Mouse (Mus musculus): ENCODE data around the gene Dgkz.

Dgkz gene

DNA sequence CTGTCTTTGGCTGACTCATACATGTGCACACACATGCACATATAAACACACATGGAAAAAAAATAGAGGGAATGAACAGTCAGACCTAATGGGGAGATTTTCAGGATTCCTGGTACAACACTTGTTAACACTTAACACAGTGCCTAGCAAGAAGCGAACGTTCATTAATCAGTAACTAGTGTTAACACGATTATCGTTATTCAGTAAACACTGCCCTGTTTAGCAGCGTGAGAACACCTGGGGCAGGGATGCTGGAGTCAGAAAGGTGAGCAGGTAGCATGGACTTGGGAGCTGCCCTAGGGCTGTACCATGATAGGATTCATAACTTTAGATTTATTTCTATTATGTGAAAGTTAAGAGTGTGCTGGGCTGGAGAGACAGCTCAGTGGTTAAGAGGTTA is 20.3 kb upstream of the Dgkz start:
- DNase-seq (ENCODE audit: low spot score in 2 of 2), result no peak

DNA sequence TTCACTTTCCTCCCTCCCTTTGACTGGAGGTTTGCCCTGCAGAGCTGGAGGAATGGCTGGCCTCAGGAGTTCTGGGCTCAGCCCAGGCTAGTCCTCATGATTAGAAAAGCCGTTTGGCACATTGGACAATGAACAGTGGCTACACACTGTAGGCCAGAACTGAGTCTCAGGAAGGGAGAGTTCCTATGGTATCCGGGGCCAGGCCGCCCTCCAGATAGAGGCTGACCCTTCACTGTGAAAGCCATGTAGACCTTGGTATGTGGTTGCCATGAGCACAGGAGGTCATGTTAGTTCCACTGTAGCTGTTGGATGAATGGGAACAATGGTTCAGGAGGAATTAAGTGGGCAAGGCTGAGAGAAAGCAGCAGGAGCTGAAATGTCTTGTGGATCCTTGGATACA is 17.7 kb upstream of the Dgkz start:
- no peak for DNase-seq (ENCODE audit: low spot score in 2 of 2)

DNA sequence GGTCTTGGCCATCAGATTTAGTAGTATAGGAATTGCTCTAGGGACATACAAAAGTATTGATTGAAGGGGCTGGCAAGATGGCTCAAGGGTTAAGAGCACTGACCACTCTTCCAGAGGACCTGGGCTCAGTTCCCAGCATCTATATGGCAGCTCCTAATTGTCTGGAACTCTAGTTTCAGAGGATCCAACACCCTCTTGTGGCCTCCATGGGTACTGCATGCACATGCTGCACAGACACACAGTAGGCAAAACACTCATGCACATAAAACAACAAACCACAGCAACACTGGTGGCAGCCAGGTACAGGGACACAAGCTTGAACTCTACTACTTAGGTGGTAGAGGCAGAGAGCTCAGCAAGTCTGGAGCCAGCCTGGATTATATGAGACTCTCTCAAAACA is 14.1 kb upstream of the Dgkz start:
- no peak for DNase-seq (ENCODE audit: low spot score in 2 of 2)

DNA sequence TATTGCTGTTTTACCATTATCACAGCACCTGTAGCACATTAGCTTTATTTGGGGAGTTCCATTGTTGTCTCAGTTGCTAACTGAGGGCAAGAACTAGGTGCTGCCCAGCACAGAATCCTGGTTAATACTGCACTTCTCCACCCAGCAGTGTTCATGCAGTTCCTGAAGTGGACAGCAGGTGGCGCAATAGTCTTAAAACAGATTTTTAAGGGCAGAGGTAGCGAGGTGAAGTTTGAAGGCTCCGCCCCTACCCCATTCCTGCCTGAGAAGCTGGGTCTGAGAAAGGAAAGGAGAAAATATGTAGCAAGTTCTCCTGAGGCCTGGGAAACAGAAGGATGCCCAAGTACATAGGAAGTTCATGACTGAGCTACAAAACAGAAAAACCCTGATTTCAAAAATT is 11.9 kb upstream of the Dgkz start:
- DNase-seq (ENCODE audit: low spot score in 2 of 2), result peak in 1 of 2 experiments; percentile 91

DNA sequence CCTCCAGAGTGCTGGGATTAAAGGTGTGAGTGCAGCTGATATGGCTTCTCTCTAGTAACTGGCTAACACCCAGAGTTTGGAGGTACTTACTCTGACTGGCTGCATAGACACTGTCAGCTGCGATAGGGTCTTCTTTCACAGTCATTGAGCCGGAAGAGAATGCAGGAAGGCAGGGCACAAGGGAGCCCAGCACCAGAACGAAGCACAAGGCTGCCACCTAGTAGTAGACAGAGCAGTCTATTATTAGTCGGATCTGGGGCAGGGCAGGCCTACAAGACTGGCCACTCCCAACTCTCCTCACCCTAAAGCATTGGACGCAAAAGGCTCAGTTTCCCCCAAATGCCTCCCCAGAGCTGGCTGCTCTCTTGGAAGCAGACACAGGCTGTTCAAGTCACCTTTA is 10.4 kb upstream of the Dgkz start:
- DNase-seq (ENCODE audit: low spot score in 2 of 2), result peak in 1 of 2 experiments; percentile 32

DNA sequence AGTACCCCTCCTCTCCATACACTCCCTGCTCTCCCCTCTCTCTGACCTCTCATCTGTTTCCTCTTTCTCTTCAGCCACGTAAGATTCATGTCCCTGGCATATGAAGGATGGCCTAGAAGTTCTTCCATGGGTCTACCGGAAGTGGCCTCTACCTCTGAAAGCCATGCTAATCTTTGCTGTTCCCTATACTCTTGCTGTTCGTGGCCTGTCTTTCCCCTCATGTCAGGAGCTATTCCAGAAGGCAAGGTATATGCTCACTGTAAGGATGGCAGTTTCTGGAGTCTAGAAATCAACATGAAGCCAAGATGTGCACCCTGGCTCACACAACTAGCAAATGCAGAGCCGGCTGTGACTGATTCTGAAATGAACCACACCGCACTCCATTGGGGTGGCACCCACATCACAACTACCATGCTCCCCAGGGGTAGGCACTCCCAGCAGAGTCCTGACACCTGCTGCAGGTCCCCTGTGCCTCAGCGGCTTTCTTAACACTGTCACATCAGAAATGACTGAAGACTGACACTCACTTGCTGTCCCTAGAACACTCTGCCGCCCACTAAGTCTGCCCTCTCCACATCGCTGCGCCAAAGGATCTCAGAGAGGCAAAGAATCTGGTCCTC is 9.4 kb upstream of the Dgkz start:
- no peak for DNase-seq (ENCODE audit: low spot score in 2 of 2)

DNA sequence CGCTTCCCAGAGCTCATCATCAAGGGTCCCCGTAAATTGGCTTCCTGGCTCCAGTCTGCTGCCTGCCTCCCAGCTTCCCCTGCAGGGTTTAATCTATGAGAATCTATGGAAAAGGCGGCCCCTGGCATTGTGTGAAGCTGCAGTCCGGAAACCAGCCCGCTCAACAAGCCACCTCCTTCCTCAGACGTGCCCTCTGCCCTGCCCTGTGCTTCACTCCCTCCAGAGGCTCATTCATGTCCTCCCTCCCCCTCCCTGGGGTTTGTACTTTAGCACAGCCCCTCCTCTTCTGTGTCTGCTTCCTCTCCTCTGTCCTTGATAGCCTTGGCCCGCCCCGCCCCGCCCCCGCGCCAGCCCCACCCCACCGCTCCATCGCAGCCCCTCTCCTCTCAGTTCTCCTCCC is 8.8 kb upstream of the Dgkz start:
- DNase-seq (ENCODE audit: low spot score in 2 of 2), result no peak

DNA sequence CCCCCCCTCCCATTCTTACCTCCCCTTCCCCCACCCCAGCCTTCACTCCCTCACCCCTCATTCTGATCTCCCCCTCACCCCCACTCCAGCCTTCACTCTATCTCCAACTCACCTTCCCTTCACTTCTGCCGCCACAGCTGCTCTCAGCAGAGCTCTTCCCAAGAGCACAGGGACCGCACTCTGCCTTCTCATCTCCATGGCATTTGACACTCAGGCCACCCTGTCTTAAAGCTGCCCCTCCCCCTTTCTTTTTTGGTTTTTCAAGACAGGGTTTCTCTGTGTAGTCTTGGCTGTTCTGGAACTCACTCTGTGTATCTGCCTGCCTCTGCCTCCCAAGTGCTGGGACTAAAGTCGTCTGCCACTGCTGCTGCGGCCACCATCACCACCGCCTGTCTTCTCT is 5.2 kb upstream of the Dgkz start:
- DNase-seq (ENCODE audit: low spot score in 2 of 2), result no peak

DNA sequence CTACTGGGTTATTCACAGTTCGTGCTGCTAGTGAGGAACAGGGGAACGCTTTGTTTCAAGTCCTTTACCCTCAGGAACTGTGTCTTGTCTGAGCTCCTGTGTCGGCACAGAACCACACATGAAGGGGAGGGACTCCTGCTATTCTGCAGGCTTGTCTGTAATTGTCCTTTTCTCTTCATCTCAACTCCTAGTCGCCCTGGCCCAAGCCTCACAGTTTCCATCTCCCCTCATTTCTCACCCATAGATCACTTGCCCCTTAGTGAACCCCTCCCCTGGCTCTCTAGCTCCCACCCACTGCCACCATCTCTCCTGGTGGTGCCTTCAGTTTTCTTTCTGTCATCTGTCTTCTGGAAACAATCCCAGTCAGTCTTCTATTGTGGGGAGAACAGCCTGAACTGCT is 4.6 kb upstream of the Dgkz start:
- no peak for DNase-seq (ENCODE audit: low spot score in 2 of 2)

DNA sequence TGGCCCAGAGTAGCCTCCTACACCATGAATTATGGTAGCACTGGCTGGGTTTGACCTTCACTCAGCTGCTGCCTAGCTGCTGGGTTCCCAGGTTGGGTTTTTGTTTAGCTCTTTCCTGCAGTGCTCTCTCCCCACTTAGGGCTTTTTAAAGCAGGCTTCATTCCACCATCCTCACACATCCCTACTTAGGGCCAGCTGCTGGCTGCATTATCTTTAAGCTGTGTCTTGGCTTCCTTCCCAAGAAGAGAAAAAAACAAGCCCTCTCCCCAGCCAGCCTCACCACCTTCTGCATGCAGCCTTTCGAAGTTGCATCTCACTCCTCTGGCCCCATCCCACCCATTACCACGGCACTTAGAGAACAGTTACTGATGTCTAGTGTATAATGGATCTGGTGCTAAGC is 2.9 kb upstream of the Dgkz start:
- DNase-seq (ENCODE audit: low spot score in 2 of 2), result no peak

DNA sequence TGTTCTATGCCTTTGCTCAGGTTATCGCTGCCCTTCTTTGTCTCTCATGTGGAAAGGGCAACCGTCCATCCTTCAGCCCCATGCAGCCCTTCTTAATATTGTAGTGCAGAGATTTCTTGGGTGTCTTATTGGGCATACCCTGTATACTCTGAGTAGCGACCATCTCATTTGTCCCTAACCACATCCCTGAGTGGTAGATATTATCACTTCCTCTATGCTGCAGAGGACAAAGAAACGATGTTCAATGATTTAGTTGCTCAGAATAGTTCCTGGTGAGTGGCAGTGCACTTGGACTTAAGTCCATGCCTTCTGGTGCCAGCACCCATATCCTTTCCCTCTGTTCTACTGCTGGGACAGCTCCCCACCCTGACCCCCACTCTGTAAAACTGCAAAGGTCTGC is 2.3 kb upstream of the Dgkz start:
- DNase-seq (ENCODE audit: low spot score in 2 of 2), result no peak

DNA sequence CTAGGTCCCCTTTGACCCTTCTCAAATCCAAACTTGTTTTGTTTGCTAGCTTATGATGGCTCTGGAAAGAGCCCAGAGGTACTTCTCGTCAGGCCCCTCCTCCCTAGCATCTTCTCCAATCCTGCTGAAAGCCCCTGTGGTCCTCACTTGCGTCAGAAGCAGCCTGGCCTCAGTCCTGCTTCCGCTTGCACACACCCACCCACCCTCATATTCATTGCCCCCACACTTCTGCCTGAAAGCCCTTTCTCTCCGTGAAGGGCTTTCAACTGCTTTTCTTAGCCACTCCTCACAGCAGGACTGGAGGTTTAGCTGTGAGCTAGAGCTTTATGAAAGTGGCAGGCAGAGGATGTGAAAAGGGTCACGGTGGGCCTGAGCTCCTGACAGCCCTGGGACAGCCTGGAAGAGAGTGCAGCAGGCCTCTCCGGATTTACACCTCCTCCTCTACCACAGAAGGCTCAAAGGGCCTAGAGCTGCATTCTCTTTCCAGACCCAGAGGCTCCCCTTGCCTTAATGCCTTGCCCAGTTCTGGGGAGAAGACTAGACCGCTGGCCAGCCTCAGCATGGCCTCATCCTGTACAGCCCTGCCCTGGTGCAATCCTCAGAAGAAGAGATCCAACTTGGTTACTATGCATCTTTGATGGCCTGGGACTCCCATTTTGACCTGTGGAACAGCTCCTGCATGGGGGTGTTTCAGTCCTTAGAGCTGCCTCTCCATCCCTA is 2.1 kb downstream of the Dgkz start:
- DNase-seq (ENCODE audit: low spot score in 2 of 2), result no peak

DNA sequence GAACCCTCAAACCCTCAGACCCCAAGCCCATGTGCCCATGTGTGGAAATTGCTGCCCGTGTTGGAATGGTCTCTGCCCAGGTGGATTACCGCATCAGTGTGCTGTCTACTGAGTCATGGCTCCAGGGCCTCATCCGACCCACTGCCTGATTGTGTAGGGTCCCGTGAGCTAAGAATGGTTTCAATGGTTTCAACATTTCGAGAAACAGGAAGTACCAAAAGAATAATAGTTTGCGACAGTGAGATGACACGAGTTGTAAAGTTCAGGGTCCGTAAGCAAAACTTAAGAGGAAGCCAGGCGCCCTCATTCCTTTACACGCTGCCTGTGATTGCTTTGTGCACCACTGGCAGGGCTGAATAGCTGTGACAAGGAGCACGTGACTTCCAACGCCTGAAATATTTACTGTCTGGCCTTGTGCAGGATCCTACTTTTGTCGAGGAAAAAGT is 3.5 kb downstream of the Dgkz start:
- no peak for DNase-seq (ENCODE audit: low spot score in 2 of 2)

DNA sequence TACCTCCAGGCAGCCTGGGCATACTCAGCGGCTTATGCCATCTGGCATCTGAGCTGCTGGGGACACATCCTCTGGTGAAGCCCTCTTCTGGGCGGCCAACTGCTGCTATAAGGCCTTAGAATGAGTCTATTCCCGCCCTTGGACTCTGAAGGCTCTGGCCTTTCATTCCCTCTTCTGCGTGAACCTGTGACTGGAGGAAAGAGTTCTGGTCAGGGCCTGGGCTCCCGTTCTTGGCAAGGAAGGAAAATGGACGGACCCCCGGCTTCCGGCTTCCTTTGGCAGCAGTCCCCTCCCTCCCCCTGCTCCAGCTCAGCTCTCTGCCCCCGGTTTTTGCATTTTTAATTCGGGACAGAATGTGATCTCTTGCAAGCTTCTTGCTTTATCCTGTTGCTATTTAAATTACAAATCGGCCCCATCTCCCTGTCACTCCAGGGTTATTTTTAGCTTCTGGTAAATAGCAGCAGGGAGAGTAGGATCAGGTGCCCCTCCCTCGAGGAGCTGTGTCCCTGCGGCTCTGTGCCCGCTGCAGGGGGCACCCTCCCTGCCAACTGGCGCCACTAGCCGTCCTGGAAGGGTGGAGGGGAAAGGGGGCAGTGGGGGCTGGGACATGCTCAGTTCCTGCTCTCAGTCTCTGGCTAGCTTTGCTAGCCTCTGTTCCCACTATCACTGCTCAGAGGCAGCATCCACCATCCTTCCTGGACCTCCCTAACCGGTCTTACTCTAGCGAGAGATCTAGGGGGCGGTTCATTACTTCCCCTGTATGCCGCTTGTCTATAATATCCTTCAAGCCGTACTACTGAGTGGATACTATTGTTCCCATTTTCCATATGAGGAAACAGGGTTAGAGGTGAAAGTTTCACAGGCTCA is 4.2 kb downstream of the Dgkz start:
- DNase-seq (ENCODE audit: low spot score in 2 of 2), result peak in 1 of 2 experiments; percentile 77

DNA sequence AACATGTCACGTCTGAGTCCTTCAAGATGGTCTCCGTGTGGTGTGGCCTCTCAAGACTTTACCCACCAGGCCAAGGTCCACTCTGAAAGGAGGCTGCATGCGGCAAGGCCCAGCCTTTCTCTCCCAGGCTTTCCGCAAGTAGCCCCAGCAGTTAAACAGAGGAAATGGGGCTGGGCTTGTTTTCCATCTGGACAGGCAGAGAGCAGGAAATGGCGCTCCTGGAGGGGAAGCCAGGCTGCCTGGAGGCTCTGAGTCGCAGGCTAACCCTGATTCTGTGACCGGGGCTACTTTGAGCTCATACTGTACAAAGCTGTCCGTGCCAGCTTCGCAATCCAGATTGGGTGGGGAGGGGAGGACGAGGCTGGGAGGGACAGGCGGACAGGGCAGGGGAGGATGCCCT is 7.7 kb downstream of the Dgkz start:
- DNase-seq (ENCODE audit: low spot score in 2 of 2), result no peak

DNA sequence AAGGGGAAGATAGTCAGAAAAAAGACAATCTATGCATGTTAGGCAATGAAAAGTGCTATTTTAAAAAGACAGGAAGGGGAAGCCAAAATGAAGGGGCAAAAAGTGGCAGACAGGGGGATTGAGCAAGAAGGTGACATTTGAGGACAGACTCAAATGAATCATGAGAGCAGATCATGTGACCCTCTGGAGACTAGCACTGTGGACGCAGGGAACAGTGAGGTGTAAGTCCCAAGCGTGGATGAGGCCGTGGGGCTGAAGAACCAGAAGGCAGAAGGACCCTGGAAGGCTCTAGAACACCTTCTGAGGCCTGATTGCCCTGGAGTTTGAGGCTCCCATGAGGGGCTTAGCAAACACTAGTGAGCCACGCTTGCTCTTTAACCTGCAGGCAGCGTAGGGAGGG is 9.3 kb downstream of the Dgkz start:
- DNase-seq (ENCODE audit: low spot score in 2 of 2), result no peak

DNA sequence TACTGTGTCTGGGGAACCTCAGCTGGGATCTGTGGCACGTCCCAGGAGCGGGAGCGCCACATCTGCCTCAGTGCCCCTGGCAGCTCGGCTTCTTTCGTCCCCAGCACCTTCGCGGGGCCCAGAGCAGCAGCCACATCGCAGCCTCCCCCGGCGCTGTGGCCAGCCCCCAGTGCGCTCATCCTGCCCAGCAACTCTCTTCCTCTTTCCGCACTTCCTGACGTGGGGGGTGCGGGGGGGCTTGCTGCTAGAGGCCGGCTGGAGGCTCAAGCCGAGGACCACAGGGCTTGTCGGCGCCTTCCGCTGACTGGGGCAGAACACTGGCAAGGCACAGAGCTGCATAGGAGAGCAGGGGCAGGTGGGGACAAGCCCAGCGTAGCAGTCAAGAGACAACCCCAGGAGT is 10.2 kb downstream of the Dgkz start:
- DNase-seq (ENCODE audit: low spot score in 2 of 2), result no peak

DNA sequence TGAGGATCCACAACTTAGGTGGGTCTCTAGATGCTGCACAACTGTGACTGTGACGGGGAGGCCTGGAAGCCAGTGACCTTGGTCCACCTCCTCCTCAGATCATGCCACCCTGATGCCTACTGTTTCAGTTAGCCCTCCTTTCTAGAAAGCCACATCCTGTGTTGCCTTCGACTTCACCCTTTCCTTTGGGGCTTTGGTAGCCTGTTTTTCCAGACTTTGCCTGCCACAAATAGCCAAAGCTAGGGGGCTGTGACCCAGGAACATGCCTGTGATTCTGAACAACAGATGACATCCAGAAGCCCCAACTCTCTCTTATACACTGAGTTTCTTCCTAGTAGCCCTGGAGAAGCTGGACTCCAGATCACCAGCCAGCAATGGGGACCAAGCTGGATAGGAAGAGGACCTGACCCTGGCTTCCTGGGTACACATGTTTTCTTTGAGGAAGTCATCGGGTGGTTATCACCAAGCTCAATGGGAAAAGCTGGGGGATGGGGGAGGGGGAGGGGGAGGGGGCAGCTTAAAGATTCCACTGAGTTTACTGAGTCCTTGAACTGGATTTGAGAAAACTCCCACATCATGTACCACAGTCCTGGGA is 11.0 kb downstream of the Dgkz start:
- DNase-seq (ENCODE audit: low spot score in 2 of 2), result no peak

DNA sequence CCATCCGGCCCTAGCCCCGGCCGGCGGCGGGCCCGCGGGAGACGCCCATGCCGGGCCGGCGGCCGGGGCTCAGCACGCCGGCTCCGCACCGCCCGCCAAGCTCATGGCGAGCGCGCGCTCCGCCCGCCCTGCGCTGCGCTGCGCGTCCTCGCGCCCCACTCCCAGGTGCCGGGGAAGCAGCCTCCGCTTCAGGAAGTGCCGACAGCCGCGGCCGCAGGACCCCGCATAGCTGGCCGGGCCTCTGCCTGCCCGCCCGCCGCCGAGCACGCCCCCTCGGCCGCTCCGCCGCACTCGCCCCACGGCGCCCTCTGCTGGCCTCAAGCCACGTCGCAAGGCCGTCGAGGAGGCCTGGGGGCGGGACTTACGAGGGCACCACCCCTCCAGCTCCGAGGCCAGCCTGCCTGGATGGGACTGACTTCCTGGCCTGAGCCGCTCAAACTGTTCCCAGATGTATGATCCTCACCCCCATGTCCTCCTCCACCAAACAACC is 12.2 kb downstream of the Dgkz start:
- peak; percentile 88 to 95 for DNase-seq (ENCODE audit: low spot score in 2 of 2)

DNA sequence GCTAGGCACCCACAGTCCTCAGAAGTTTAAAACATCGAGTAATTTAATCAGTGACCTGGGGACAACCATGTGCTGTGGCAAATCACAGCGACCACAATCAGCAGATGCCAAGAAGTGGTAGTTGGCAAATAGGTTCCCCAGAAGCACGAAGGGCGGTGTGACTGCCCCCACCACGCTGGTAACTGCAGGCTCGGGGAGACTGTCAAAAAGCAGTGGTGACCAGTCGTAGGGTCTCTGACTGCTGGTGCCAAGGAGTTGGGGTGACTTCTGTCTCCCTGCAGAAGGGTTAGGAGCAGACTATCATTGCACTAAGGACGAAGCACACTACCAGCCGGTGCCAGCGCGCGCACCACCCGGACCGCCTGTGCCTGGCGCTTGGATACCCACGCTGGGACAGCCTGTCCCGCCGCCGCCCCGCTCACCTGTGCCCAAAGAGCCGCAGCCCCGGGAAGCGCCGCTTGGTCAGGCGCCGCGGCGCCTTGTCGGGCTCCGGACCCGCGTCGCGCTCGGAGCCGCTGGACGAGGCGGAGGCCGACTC is 12.7 kb downstream of the Dgkz start:
- DNase-seq (ENCODE audit: low spot score in 2 of 2), result no peak

DNA sequence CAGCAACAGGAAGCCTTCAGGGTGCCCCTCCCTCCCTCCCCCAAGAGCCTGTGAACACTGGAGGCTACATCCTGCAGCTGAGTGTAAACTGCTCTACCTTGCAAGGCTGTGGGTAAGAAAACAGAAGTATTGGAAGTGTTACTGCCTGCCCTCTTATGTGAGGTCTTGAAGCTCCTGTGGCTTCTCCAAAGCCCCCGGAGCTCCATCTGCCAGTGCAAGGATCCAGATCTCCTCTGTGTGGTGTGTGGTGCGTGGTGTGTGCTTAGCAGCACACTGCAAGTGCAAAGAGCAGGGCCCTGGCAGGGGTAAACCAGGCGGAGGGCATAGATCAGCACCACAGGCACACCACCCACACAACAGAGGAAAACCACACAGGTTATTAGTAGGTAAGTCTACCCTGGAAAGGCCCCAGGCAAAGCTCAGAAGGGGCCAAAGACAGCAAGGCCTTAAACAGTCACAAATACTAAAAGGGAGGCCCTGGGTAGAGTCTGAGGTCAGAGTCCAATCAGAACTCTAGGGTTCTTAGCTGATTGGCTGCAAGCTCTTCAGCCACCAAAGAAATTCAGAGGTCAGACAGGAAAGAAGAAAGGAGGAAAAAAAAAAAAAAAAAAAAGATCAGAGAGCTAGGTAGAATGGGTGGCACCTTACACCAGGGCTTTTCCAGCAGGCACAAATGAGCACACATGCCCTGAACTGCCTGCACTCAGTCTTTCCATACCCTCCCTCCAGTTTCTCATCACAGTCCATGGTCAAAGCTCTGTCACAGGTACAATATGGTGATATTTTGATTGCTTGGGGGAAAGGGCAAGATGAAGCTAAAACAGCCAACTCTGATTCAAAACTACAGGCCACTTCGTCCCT is 13.5 kb downstream of the Dgkz start:
- DNase-seq (ENCODE audit: low spot score in 2 of 2), result no peak
